Mouse (Mus musculus) CH12.LX (cell line): ENCODE data around the gene AC129217.1. TPM values are rescaled to one million over a fixed set of nuclear protein-coding genes. Genes with fewer than 3 reads are reported as not detected.

Source experiments
- DNase-seq: peaks from one replicate; pipeline ENCODE4 v3.0.0-alpha.2; 2013; ENCODE audit errors: extremely low read depth
- H3K27ac ChIP-seq: 2 replicates; pipeline ENCODE4 v1.5.1; 2012; ENCODE audit warnings: low read depth, mild to moderate bottlenecking, control low read depth, moderate library complexity; ENCODE audit not compliant: insufficient read depth
- H3K27me3 ChIP-seq: replicated peaks from 2 replicates; pipeline ENCODE3; 2012; ENCODE audit warnings: inconsistent platforms
- H3K36me3 ChIP-seq, 2 experiments: replicated peaks in 1 of 2; 2 replicates each; pipeline versions ENCODE3 to v1.6.1; 2012; ENCODE audit warnings: inconsistent platforms in 1 of 2, low read length in 1 of 2, mild to moderate bottlenecking in 1 of 2, mixed read lengths in 1 of 2, moderate library complexity in 1 of 2; ENCODE audit not compliant: control insufficient read depth in 1 of 2, insufficient read depth in 1 of 2
- H3K4me1 ChIP-seq, 2 experiments: 2 replicates each; pipeline ENCODE4 v1.6.1; 2012; ENCODE audit warnings: inconsistent platforms in 1 of 2, moderate library complexity in 1 of 2; ENCODE audit not compliant: insufficient read depth in 2 of 2, control insufficient read depth in 1 of 2
- H3K4me2 ChIP-seq: 2 replicates; pipeline ENCODE4 v1.6.1; 2012; ENCODE audit warnings: low read depth, mild to moderate bottlenecking, control low read depth; ENCODE audit not compliant: poor library complexity, insufficient read depth, severe bottlenecking
- H3K4me3 ChIP-seq, 3 experiments: fragments of 150-350 bp in 1 of 3; sonication (generic) in 1 of 3; replicated peaks in 1 of 3; 2 replicates each; pipeline versions ENCODE3 to v1.5.1; 2011 to 2012; ENCODE audit warnings: low read depth in 2 of 3, low read length in 2 of 3, mild to moderate bottlenecking in 2 of 3, moderate library complexity in 2 of 3, control low read depth in 1 of 3, improper control_type of control experiment in 1 of 3, inconsistent platforms in 1 of 3, mixed read lengths in 1 of 3; ENCODE audit not compliant: poor library complexity in 1 of 3
- H3K79me2 ChIP-seq: replicated peaks from 2 replicates; pipeline ENCODE4 v1.6.1; 2012; ENCODE audit warnings: mild to moderate bottlenecking, moderate library complexity; ENCODE audit not compliant: control insufficient read depth, poor library complexity, insufficient read depth, severe bottlenecking; ENCODE audit errors: extremely low read depth
- H3K9ac ChIP-seq: 2 replicates; pipeline ENCODE4 v1.6.1; 2012; ENCODE audit warnings: low read depth, mild to moderate bottlenecking, control low read depth, moderate library complexity; ENCODE audit not compliant: insufficient read depth
- H3K9me3 ChIP-seq: replicated peaks from 2 replicates; pipeline ENCODE3; 2012; ENCODE audit warnings: low read length, inconsistent platforms, mixed read lengths
- BHLHE40 ChIP-seq: IDR thresholded peaks from 2 replicates; pipeline ENCODE4 v1.6.1; 2011; ENCODE audit warnings: mild to moderate bottlenecking, low read depth, low read length, improper control_type of control experiment
- CHD1 ChIP-seq: IDR thresholded peaks from 2 replicates; pipeline ENCODE4 v1.6.1; 2012; ENCODE audit warnings: low read depth, low read length, improper control_type of control experiment, inconsistent platforms
- CHD2 ChIP-seq: IDR thresholded peaks from 2 replicates; pipeline ENCODE4 v1.6.1; 2011; ENCODE audit warnings: low read length, improper control_type of control experiment
- CTCF ChIP-seq, 2 experiments: IDR thresholded peaks in 1 of 2; conservative IDR thresholded peaks in 1 of 2; 2 replicates each; pipeline ENCODE4 v1.5.1; 2011 to 2012; ENCODE audit warnings: low read depth in 2 of 2, low read length in 2 of 2, improper control_type of control experiment in 1 of 2, inconsistent platforms in 1 of 2, mild to moderate bottlenecking in 1 of 2, moderate library complexity in 1 of 2
- E2F4 ChIP-seq: IDR thresholded peaks from 2 replicates; pipeline ENCODE4 v1.6.1; 2011; ENCODE audit warnings: low read depth, low read length, improper control_type of control experiment; ENCODE audit not compliant: insufficient replicate concordance
- ELF1 ChIP-seq: IDR thresholded peaks from 2 replicates; pipeline ENCODE4 v1.6.1; 2014; ENCODE audit warnings: low read depth, mild to moderate bottlenecking, inconsistent platforms, low read length, improper control_type of control experiment
- EP300 ChIP-seq: IDR thresholded peaks from 2 replicates; pipeline ENCODE4 v1.6.1; 2011; ENCODE audit warnings: low read length, improper control_type of control experiment
- ETS1 ChIP-seq: conservative IDR thresholded peaks from 2 replicates; pipeline ENCODE4 v1.6.1; 2012; ENCODE audit warnings: low read depth, mild to moderate bottlenecking, inconsistent platforms, low read length, improper control_type of control experiment, moderate library complexity
- GABPA ChIP-seq: IDR thresholded peaks from 2 replicates; pipeline ENCODE4 v1.6.1; 2012; ENCODE audit warnings: low read depth, low read length, improper control_type of control experiment, inconsistent platforms; ENCODE audit not compliant: insufficient replicate concordance
- HCFC1 ChIP-seq: IDR thresholded peaks from 2 replicates; pipeline ENCODE4 v1.6.1; 2012; ENCODE audit warnings: low read depth, mild to moderate bottlenecking, inconsistent platforms, low read length, improper control_type of control experiment
- IRF4 ChIP-seq: IDR thresholded peaks from 2 replicates; pipeline ENCODE4 v1.6.1; 2014; ENCODE audit warnings: low read depth, mild to moderate bottlenecking, inconsistent platforms, low read length, improper control_type of control experiment
- JUN ChIP-seq: IDR thresholded peaks from 2 replicates; pipeline ENCODE4 v1.6.1; 2011; ENCODE audit warnings: low read depth, mild to moderate bottlenecking, low read length, improper control_type of control experiment, moderate library complexity; ENCODE audit not compliant: insufficient read depth
- JUND ChIP-seq: conservative IDR thresholded peaks from 2 replicates; pipeline ENCODE4 v1.6.1; 2011; ENCODE audit warnings: low read depth, low read length, improper control_type of control experiment
- KAT2A ChIP-seq: IDR thresholded peaks from 2 replicates; pipeline ENCODE4 v1.6.1; 2012; ENCODE audit warnings: low read length, improper control_type of control experiment, inconsistent platforms; ENCODE audit not compliant: insufficient replicate concordance
- MAFK ChIP-seq: IDR thresholded peaks from 2 replicates; pipeline ENCODE4 v1.6.1; 2011; ENCODE audit warnings: low read length, improper control_type of control experiment; ENCODE audit not compliant: insufficient replicate concordance
- MAX ChIP-seq: IDR thresholded peaks from 2 replicates; pipeline ENCODE4 v1.6.1; 2011; ENCODE audit warnings: low read length, improper control_type of control experiment
- MAZ ChIP-seq: IDR thresholded peaks from 2 replicates; pipeline ENCODE4 v1.6.1; 2012; ENCODE audit warnings: low read depth, mild to moderate bottlenecking, inconsistent platforms, low read length, improper control_type of control experiment, moderate library complexity
- MEF2A ChIP-seq: IDR thresholded peaks from 2 replicates; pipeline ENCODE4 v1.6.1; 2014; ENCODE audit warnings: low read depth, mild to moderate bottlenecking, inconsistent platforms, low read length, improper control_type of control experiment, borderline replicate concordance
- MXI1 ChIP-seq: IDR thresholded peaks from 2 replicates; pipeline ENCODE4 v1.6.1; 2011; ENCODE audit warnings: mild to moderate bottlenecking, low read depth, low read length, improper control_type of control experiment
- MYC ChIP-seq: IDR thresholded peaks from 2 replicates; pipeline ENCODE4 v1.6.1; 2011; ENCODE audit warnings: low read depth, mild to moderate bottlenecking, improper control_type of control experiment, low read length
- NELFE ChIP-seq: IDR thresholded peaks from 2 replicates; pipeline ENCODE4 v1.6.1; 2011; ENCODE audit warnings: low read depth, low read length, improper control_type of control experiment
- NRF1 ChIP-seq: IDR thresholded peaks from 2 replicates; pipeline ENCODE4 v1.6.1; 2014; ENCODE audit warnings: low read depth, mild to moderate bottlenecking, inconsistent platforms, low read length, improper control_type of control experiment, moderate library complexity
- PAX5 ChIP-seq: IDR thresholded peaks from 2 replicates; pipeline ENCODE4 v1.6.1; 2012; ENCODE audit warnings: low read length, inconsistent platforms, mixed read lengths
- POLR2A ChIP-seq: IDR thresholded peaks from 2 replicates; pipeline ENCODE4 v1.6.1; 2011; ENCODE audit warnings: low read depth, mild to moderate bottlenecking, improper control_type of control experiment, low read length
- POLR2AphosphoS2 ChIP-seq: IDR thresholded peaks from 2 replicates; pipeline ENCODE4 v1.6.1; 2011; ENCODE audit warnings: low read depth, low read length, improper control_type of control experiment
- RAD21 ChIP-seq: IDR thresholded peaks from 2 replicates; pipeline ENCODE4 v1.6.1; 2011; ENCODE audit warnings: low read depth, mild to moderate bottlenecking, low read length, improper control_type of control experiment, moderate library complexity
- RCOR1 ChIP-seq: conservative IDR thresholded peaks from 2 replicates; pipeline ENCODE4 v1.6.1; 2012; ENCODE audit warnings: low read depth, mild to moderate bottlenecking, inconsistent platforms, low read length, improper control_type of control experiment
- SIN3A ChIP-seq: IDR thresholded peaks from 2 replicates; pipeline ENCODE4 v1.6.1; 2012; ENCODE audit warnings: low read length, improper control_type of control experiment, inconsistent platforms
- SMC3 ChIP-seq: IDR thresholded peaks from 2 replicates; pipeline ENCODE4 v1.6.1; 2011; ENCODE audit warnings: low read depth, low read length, improper control_type of control experiment
- TBP ChIP-seq: conservative IDR thresholded peaks from 2 replicates; pipeline ENCODE4 v1.6.1; 2011; ENCODE audit warnings: low read depth, low read length, improper control_type of control experiment
- TCF12 ChIP-seq: IDR thresholded peaks from 2 replicates; pipeline ENCODE4 v1.6.1; 2014; ENCODE audit warnings: low read depth, mild to moderate bottlenecking, inconsistent platforms, low read length, improper control_type of control experiment
- UBTF ChIP-seq: IDR thresholded peaks from 2 replicates; pipeline ENCODE4 v1.6.1; 2012; ENCODE audit warnings: low read depth, mild to moderate bottlenecking, inconsistent platforms, low read length, improper control_type of control experiment, moderate library complexity
- USF1 ChIP-seq: IDR thresholded peaks from 2 replicates; pipeline ENCODE4 v1.6.1; 2014; ENCODE audit warnings: low read depth, mild to moderate bottlenecking, inconsistent platforms, low read length, improper control_type of control experiment
- USF2 ChIP-seq: conservative IDR thresholded peaks from 2 replicates; pipeline ENCODE4 v1.6.1; 2011; ENCODE audit warnings: low read depth, low read length, improper control_type of control experiment
- ZC3H11A ChIP-seq: IDR thresholded peaks from 2 replicates; pipeline ENCODE4 v1.6.1; 2012; ENCODE audit warnings: low read depth, mild to moderate bottlenecking, inconsistent platforms, low read length, improper control_type of control experiment
- ZKSCAN1 ChIP-seq: IDR thresholded peaks from 2 replicates; pipeline ENCODE4 v1.6.1; 2012; ENCODE audit warnings: low read depth, inconsistent platforms, low read length, improper control_type of control experiment, borderline replicate concordance
- ZMIZ1 ChIP-seq: IDR thresholded peaks from 2 replicates; pipeline ENCODE4 v1.6.1; 2012; ENCODE audit warnings: low read depth, mild to moderate bottlenecking, inconsistent platforms, low read length, improper control_type of control experiment
- ZNF384 ChIP-seq: IDR thresholded peaks from 2 replicates; pipeline ENCODE4 v1.6.1; 2012; ENCODE audit warnings: low read depth, low read length, improper control_type of control experiment, inconsistent platforms
- dilution Hi-C: fragments of 300-500 bp; cut with MboI; formaldehyde crosslinking; loops from 2 replicates; pipeline ENCODE4 v1.14.3; 2020; ENCODE audit warnings: low sequenced_read_pairs; ENCODE audit not compliant: extremely low pct_unique_long_range_greater_than_20kb, extremely low pct_ligation_motif_present
- in situ Hi-C: fragments of 300-500 bp; cut with MboI; formaldehyde crosslinking; loops from 3 replicates; pipeline ENCODE4 v1.14.3; 2019; ENCODE audit warnings: low sequenced_read_pairs, low pct_ligation_motif_present, low pct_unique_long_range_greater_than_20kb, mixed read lengths
- polyA plus RNA-seq: library from polyadenylated mRNA; unstranded; fragments of >175 nt; gene quantifications from 2 replicates; pipeline ENCODE4 v1.2.1, GENCODE M21; 2012; ENCODE audit warnings: low read depth; ENCODE audit not compliant: insufficient read length
- total RNA-seq, 2 experiments: library from RNA; depleted of rRNA; stranded (reverse); fragments of 300-350 nt in 1 of 2; fragments of >200 nt in 1 of 2; gene quantifications; 2 replicates each; pipeline ENCODE4 v1.2.3; 2012 to 2014

AC129217.1 gene
- total and polyA plus RNA-seq, 3 experiments: 0.25 to 77.4 (median 5.1) TPM

- Histone ChIP-seq H3K27me3 (no peaks in the 10 kb centered on the region), H3K4me2 (peak within 1 kb of the TSS; percentile 72), H3K4me1 (peaks cover 0 to 16% of the 10 kb centered on the region in 2 experiments; a peak in 3 of 4 replicates), H3K4me3 (peak within 1 kb of the TSS; percentile 90 to 97 (median 95)), H3K9ac (peak within 1 kb of the TSS; percentile 88), H3K79me2 (no peaks in the 10 kb centered on the region), H3K9me3 (no peaks in the 10 kb centered on the region), H3K27ac (peak within 1 kb of the TSS; percentile 77), H3K36me3 (peaks cover 7 to 32% of the 10 kb centered on the region in 2 experiments)
- DNase-seq: peak; percentile 88
- in situ Hi-C loops: no loop called here
- dilution Hi-C loops: no loop called here
- TF ChIP-seq EP300 (no peak), CTCF (conservative IDR thresholded peaks at IDR 0.05 in 1 of 2, IDR thresholded peaks at IDR 0.05 in 1 of 2; ENCODE audit: low read depth in 2 of 2, low read length in 2 of 2) (no peak), NELFE (peak; percentile 91), BHLHE40 (peak; percentile 100), MEF2A (peak; percentile 9; the same call in 1 of the 2 replicates), UBTF (peak; percentile 43; the same call in 1 of the 2 replicates), RCOR1 (no peak; the same call in 1 of the 2 replicates), POLR2A (peak; percentile 87), MYC (peak; percentile 98), NRF1 (peak; percentile 56; the same call in 1 of the 2 replicates), SMC3 (no peak), CHD2 (no peak), ZKSCAN1 (no peak), KAT2A (peak; percentile 57; the same call in 1 of the 2 replicates), USF2 (no peak; the same call in 1 of the 2 replicates), JUN (no peak), RAD21 (no peak), ZNF384 (peak; percentile 96), MAFK (no peak), MAX (peak; percentile 99), PAX5 (no peak), IRF4 (peak; percentile 63), MXI1 (peak; percentile 99), HCFC1 (peak; percentile 86), TBP (peak; percentile 90), GABPA (0 out of 2 replicates have a peak, but pooled peaks have one; percentile 17), CHD1 (peak; percentile 86; the same call in 1 of the 2 replicates), POLR2AphosphoS2 (peak; percentile 86; the same call in 1 of the 2 replicates), ELF1 (peak; percentile 80), SIN3A (peak; percentile 100), ZC3H11A (no peak), ZMIZ1 (peak; percentile 83), JUND (no peak), E2F4 (no peak), ETS1 (peak; percentile 65), USF1 (peak; percentile 58), MAZ (peak; percentile 86), TCF12 (peak; percentile 91)
Observed at GRCm38 (mm10) chr19:8880311-8881033, 50.9 kb downstream of the AC129217.1 start, which contains the start of gene Uqcc3. Uqcc3 (minus strand) TSS chr19:8880923.
